Mouse (Mus musculus) liver, adult 10 weeks (tissue): Measurements from ENCODE around the gene Olfr787. TPM values are rescaled to one million over a fixed set of nuclear protein-coding genes. Genes with fewer than 3 reads are reported as not detected.

Experiments
- polyA plus RNA-seq: library from polyadenylated mRNA; stranded (reverse); fragments of 350-450 nt; fragmentation: Illumina TruSeq; extraction: RNeasy Lipid Tissue Mini Kit (QIAGEN cat#74804); gene quantifications from one replicate; pipeline ENCODE4 v1.2.3, GENCODE M21; 2014; ENCODE audit warnings: low read depth, low replicate concordance

The Olfr787 gene
- not detected for polyA plus RNA-seq

GRCm38 (mm10) chr10:129461562-129461961, at the start of gene Olfr787:
Gene Olfr787, plus strand, starts transcription at chr10:129461862.

GRCm38 (mm10) chr10:129427006-129427405, 34.7 kb upstream of the Olfr787 start, which contains the start of gene Olfr786:
Gene Olfr786, plus strand, starts transcription at chr10:129427306.

GRCm38 (mm10) chr10:129470698-129471097, 9.0 kb downstream of the Olfr787 start, which contains the start of gene Olfr788:
Gene Olfr788, plus strand, starts transcription at chr10:129470998.

GRCm38 (mm10) chr10:129484452-129484851, 22.8 kb downstream of the Olfr787 start, which contains the start of gene Olfr789:
Gene Olfr789, plus strand, starts transcription at chr10:129484752.

GRCm38 (mm10) chr10:129498192-129498591, 36.5 kb downstream of the Olfr787 start, which contains the start of gene Olfr790:
Gene Olfr790, plus strand, starts transcription at chr10:129498492.

Other genes with a start within 250 kb of the Olfr787 start
- gene Olfr774, start 225.7 kb upstream of the Olfr787 start, polyA plus RNA-seq: not detected
- not detected for gene Olfr775, start 213.4 kb upstream of the Olfr787 start, polyA plus RNA-seq
- gene Olfr776, start 202.7 kb upstream of the Olfr787 start, polyA plus RNA-seq: not detected
- not detected for gene Olfr777, start 190.4 kb upstream of the Olfr787 start, polyA plus RNA-seq
- not detected for gene Olfr780, start 143.7 kb upstream of the Olfr787 start, polyA plus RNA-seq
- not detected for gene Olfr781, start 133.0 kb upstream of the Olfr787 start, polyA plus RNA-seq
- gene Olfr782, start 113.0 kb upstream of the Olfr787 start, polyA plus RNA-seq: not detected
- not detected for gene Olfr784, start 77.8 kb upstream of the Olfr787 start, polyA plus RNA-seq
- not detected for gene Olfr785, start 56.4 kb upstream of the Olfr787 start, polyA plus RNA-seq
- gene Olfr786, start 34.6 kb upstream of the Olfr787 start, polyA plus RNA-seq: not detected
- not detected for gene Olfr788, start 9.1 kb downstream of the Olfr787 start, polyA plus RNA-seq
- not detected for gene Olfr789, start 22.9 kb downstream of the Olfr787 start, polyA plus RNA-seq
- not detected for gene Olfr790, start 36.6 kb downstream of the Olfr787 start, polyA plus RNA-seq
- gene Olfr791, start 59.9 kb downstream of the Olfr787 start, polyA plus RNA-seq: not detected
- gene Olfr792, start 77.3 kb downstream of the Olfr787 start, polyA plus RNA-seq: not detected
- gene Olfr794, start 105.8 kb downstream of the Olfr787 start, polyA plus RNA-seq: not detected
- gene Olfr796, start 150.7 kb downstream of the Olfr787 start, polyA plus RNA-seq: not detected
- not detected for gene Olfr798, start 166.1 kb downstream of the Olfr787 start, polyA plus RNA-seq
- not detected for gene Olfr799, start 175.6 kb downstream of the Olfr787 start, polyA plus RNA-seq
- gene Olfr800, start 195.8 kb downstream of the Olfr787 start, polyA plus RNA-seq: not detected
- gene Olfr801, start 212.0 kb downstream of the Olfr787 start, polyA plus RNA-seq: not detected
- gene Olfr802, start 226.3 kb downstream of the Olfr787 start, polyA plus RNA-seq: not detected
- gene Olfr803, start 232.4 kb downstream of the Olfr787 start, polyA plus RNA-seq: not detected
- not detected for gene Olfr804, start 241.3 kb downstream of the Olfr787 start, polyA plus RNA-seq